Mouse (Mus musculus) olfactory bulb, adult 2 months (tissue): Measurements from ENCODE around the gene Col6a4. TPM values are rescaled to one million over a fixed set of nuclear protein-coding genes. Genes with fewer than 3 reads are reported as not detected.

Source experiments
- H3K27ac ChIP-seq: fragments of 200-500 bp; 2 replicates; pipeline ENCODE4 v1.5.1; 2012; ENCODE audit warnings: low read depth, low read length; ENCODE audit not compliant: insufficient read depth
- H3K4me1 ChIP-seq: fragments of 200-500 bp; 2 replicates; pipeline ENCODE4 v1.6.1; 2012; ENCODE audit warnings: low read length; ENCODE audit not compliant: control insufficient read depth, insufficient read depth
- H3K4me3 ChIP-seq: fragments of 200-500 bp; 2 replicates; pipeline ENCODE4 v1.5.1; 2012; ENCODE audit warnings: mild to moderate bottlenecking, low read depth, low read length, moderate library complexity; ENCODE audit not compliant: insufficient read depth
- CTCF ChIP-seq: fragments of 200-500 bp; IDR thresholded peaks from 2 replicates; pipeline ENCODE4 v1.5.1; 2012; ENCODE audit warnings: low read depth, mild to moderate bottlenecking, low read length, moderate library complexity; ENCODE audit not compliant: insufficient read depth
- POLR2A ChIP-seq: fragments of 200-500 bp; IDR thresholded peaks from 2 replicates; pipeline ENCODE4 v1.6.1; 2012; ENCODE audit warnings: mild to moderate bottlenecking, low read depth, low read length, moderate library complexity; ENCODE audit not compliant: insufficient read depth
- WGBS: fragments of 180-500 bp; shearing (Covaris S2); methylation state at CpG from one replicate; pipeline ENCODE4 v1.1.7; 2018; 5-methylcytosine and 5-hydroxymethylcytosine counted together
- polyA plus RNA-seq: library from polyadenylated mRNA; stranded (reverse); fragments of >200 nt; gene quantifications from 2 replicates; pipeline ENCODE4 v1.2.4, GENCODE M21; 2012; ENCODE audit warnings: low replicate concordance; ENCODE audit not compliant: missing spikeins, insufficient read depth, insufficient read length

The Col6a4 gene
- polyA plus RNA-seq, 1 experiment: not detected

DNA sequence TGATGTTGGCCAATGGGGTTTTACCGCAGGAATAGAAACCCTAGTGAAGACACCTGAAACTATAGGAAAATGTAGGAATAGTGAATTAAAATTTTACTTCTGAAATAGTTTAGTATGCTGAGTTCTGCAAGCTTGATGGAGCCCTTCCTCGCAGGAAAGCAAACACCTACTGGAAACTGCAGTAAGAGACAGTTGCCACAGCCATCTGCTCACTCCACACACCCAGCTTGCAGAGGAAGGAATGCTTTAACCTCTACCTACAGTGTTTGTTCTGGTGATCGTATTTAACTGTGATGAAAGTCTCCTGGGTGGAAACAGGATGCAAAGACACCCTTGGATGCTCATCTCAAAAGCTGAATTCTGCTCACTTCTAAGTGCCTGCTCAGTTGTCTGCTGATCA is 149.0 kb downstream of the Col6a4 start:
- WGBS: 81% methylated on average over 3 of the region's 3 CpGs
- no peaks in the 10 kb centered on the region for H3K4me1 ChIP-seq
- TF ChIP-seq POLR2A (no peak), CTCF (no peak)
- no peak overlapping the region for H3K4me3 ChIP-seq
- no peak overlapping the region for H3K27ac ChIP-seq

Other genes starting within 250 kb of the Col6a4 start
- not detected in 2 replicates for gene Col6a5, start 136.1 kb downstream of the Col6a4 start, polyA plus RNA-seq
- not detected in 2 replicates for gene Glyctk, start 61.4 kb upstream of the Col6a4 start, polyA plus RNA-seq
- gene Wdr82, start 74.1 kb upstream of the Col6a4 start, polyA plus RNA-seq: not detected in 2 replicates
- gene Ppm1m, start 103.0 kb upstream of the Col6a4 start, polyA plus RNA-seq: not detected in 2 replicates
- gene Twf2, start 106.3 kb upstream of the Col6a4 start, polyA plus RNA-seq: not detected in 2 replicates
- not detected in 2 replicates for gene Tlr9, start 125.8 kb upstream of the Col6a4 start, polyA plus RNA-seq
- gene Alas1, start 151.9 kb upstream of the Col6a4 start, polyA plus RNA-seq: not detected in 2 replicates
- gene Poc1a, start 184.3 kb upstream of the Col6a4 start, polyA plus RNA-seq: not detected in 2 replicates